Mouse (Mus musculus): ENCODE results near the gene Ugt2b36. TPM values are rescaled to one million over a fixed set of nuclear protein-coding genes. Genes with fewer than 3 reads are reported as not detected.
"Not testable (repeated sequence)": the region's sequence is repeated elsewhere in the genome, so short reads cannot be mapped to it uniquely, and the experiment has no call there.

Ugt2b36 gene
- total RNA-seq (2015; ENCODE audit: low replicate concordance) (not detected in 2 replicates), total RNA-seq (2017; ENCODE audit: low replicate concordance) (not detected in 2 replicates)

GRCm38 (mm10) chr5:87092346-87093027 lies at the start of gene Ugt2b36:
TSS of gene Ugt2b36 (minus strand) at chr5:87092555.
- no peak for ATAC-seq (replicated peaks; ENCODE audit: low FRiP score, poor library complexity, severe bottlenecking)

GRCm38 (mm10) chr5:87140196-87140595 lies 47.8 kb upstream of the Ugt2b36 start, which contains the start of gene Ugt2b5:
TSS of gene Ugt2b5 (minus strand) at chr5:87140318.
- not testable (repeated sequence) for ATAC-seq (replicated peaks; ENCODE audit: low FRiP score, poor library complexity, severe bottlenecking)

- not testable (repeated sequence) for ATAC-seq (replicated peaks; ENCODE audit: low FRiP score, poor library complexity, severe bottlenecking)
Observed at GRCm38 (mm10) chr5:87103697-87104096, 11.3 kb upstream of the Ugt2b36 start.

GRCm38 (mm10) chr5:87091111-87091510 lies 1.2 kb downstream of the Ugt2b36 start:
- no peak for ATAC-seq (replicated peaks; ENCODE audit: low FRiP score, poor library complexity, severe bottlenecking)

GRCm38 (mm10) chr5:87089264-87089663 lies 3.1 kb downstream of the Ugt2b36 start:
- ATAC-seq (replicated peaks; ENCODE audit: low FRiP score, poor library complexity, severe bottlenecking), result no peak

- ATAC-seq (replicated peaks; ENCODE audit: low FRiP score, poor library complexity, severe bottlenecking), result no peak
Observed at GRCm38 (mm10) chr5:87086269-87086668, 6.1 kb downstream of the Ugt2b36 start.

- ATAC-seq (replicated peaks; ENCODE audit: low FRiP score, poor library complexity, severe bottlenecking), result no peak
Observed at GRCm38 (mm10) chr5:87030624-87031023, 61.7 kb downstream of the Ugt2b36 start.

- ATAC-seq (replicated peaks; ENCODE audit: low FRiP score, poor library complexity, severe bottlenecking), result no peak
Observed at GRCm38 (mm10) chr5:87027359-87027758, 65.0 kb downstream of the Ugt2b36 start.

Other genes starting within 250 kb of the Ugt2b36 start
- not detected in 2 replicates for gene Ugt2b34, start 185.6 kb downstream of the Ugt2b36 start, total RNA-seq (2015; ENCODE audit: low replicate concordance)
- not detected in 2 replicates for gene Ugt2b34, start 185.6 kb downstream of the Ugt2b36 start, total RNA-seq (2017; ENCODE audit: low replicate concordance)
- gene Ugt2b1, start 166.0 kb downstream of the Ugt2b36 start, total RNA-seq (2015; ENCODE audit: low replicate concordance), result not detected in 2 replicates
- not detected in 2 replicates for gene Ugt2b1, start 166.0 kb downstream of the Ugt2b36 start, total RNA-seq (2017; ENCODE audit: low replicate concordance)
- gene Ugt2b35, start 91.7 kb downstream of the Ugt2b36 start, total RNA-seq (2015; ENCODE audit: low replicate concordance), result not detected in 2 replicates
- gene Ugt2b35, start 91.7 kb downstream of the Ugt2b36 start, total RNA-seq (2017; ENCODE audit: low replicate concordance), result not detected in 2 replicates
- gene Ugt2b5, start 47.8 kb upstream of the Ugt2b36 start, total RNA-seq (2015; ENCODE audit: low replicate concordance), result not detected in 2 replicates
- gene Ugt2b5, start 47.8 kb upstream of the Ugt2b36 start, total RNA-seq (2017; ENCODE audit: low replicate concordance), result not detected in 2 replicates
- not detected in 2 replicates for gene Ugt2b37, start 162.2 kb upstream of the Ugt2b36 start, total RNA-seq (2015; ENCODE audit: low replicate concordance)
- gene Ugt2b37, start 162.2 kb upstream of the Ugt2b36 start, total RNA-seq (2017; ENCODE audit: low replicate concordance), result not detected in 2 replicates
- not detected in 2 replicates for gene Ugt2a3, start 244.6 kb upstream of the Ugt2b36 start, total RNA-seq (2015; ENCODE audit: low replicate concordance)
- not detected in 2 replicates for gene Ugt2a3, start 244.6 kb upstream of the Ugt2b36 start, total RNA-seq (2017; ENCODE audit: low replicate concordance)